Mouse (Mus musculus): ENCODE measurements around the gene Dnah5. TPM values are rescaled to one million over a fixed set of nuclear protein-coding genes. Genes with fewer than 3 reads are reported as not detected.

Gene Dnah5
- total RNA-seq, 1 experiment, result 0.09 TPM

DNA sequence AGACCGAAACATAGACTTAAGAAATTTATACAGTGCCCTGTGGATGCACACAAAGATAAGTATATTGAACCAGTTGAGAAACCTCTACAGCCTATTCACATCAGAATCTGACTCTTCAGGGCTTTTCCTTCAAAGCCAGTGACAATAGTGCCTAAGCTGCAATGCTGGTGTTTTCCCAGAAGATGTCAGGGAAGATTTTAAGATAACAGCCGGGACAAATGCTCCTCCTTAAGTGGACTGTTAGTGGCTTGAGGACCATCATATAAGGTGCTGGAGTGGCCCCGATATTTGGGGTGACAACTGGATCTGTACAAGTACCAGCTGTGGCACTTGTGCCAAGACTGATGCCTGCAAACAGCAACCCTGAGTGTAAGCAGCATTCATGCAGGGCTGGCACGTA, 4.9 kb upstream of the Dnah5 start:
- Histone ChIP-seq H3K27ac (ENCODE audit: insufficient read depth, low read depth, low read length, poor library complexity, severe bottlenecking) (no peak overlapping the region), H3K4me1 (ENCODE audit: control insufficient read depth in 2 of 2, insufficient read depth in 2 of 2, low read length in 2 of 2, poor library complexity in 1 of 2) (no peaks in the 10 kb centered on the region), H3K9me3 (ENCODE audit: control insufficient read depth, insufficient read depth, low read depth, low read length) (no peaks in the 10 kb centered on the region), H3K4me3 (ENCODE audit: insufficient read depth in 1 of 2, low read depth in 1 of 2, low read length in 2 of 2, poor library complexity in 1 of 2, severe bottlenecking in 1 of 2) (no peak overlapping the region), H3K36me3 (ENCODE audit: control insufficient read depth, insufficient read depth, low read length, poor library complexity, severe bottlenecking) (no peaks in the 10 kb centered on the region), H3K9ac (ENCODE audit: insufficient read depth, low read depth, low read length, poor library complexity, severe bottlenecking) (no peak overlapping the region)
- no peak for TF ChIP-seq ZNF384 (IDR thresholded peaks at IDR 0.05; ENCODE audit: low read depth, low read length)
- no peak for TF ChIP-seq HCFC1 (IDR thresholded peaks at IDR 0.05; ENCODE audit: borderline replicate concordance, insufficient read depth, low read length)
- TF ChIP-seq ZC3H11A (IDR thresholded peaks at IDR 0.05; ENCODE audit: borderline replicate concordance, low read depth, low read length), result no peak
- no peak for TF ChIP-seq MAFK (IDR thresholded peaks at IDR 0.05; ENCODE audit: insufficient read depth, low read depth, low read length)
- no peak for TF ChIP-seq CHD2 (IDR thresholded peaks at IDR 0.05; ENCODE audit: low read depth, low read length)
- in situ Hi-C loops (cut with MboI; ENCODE audit: low sequenced_read_pairs in 2 of 2, unreplicated experiment in 2 of 2), result no loop called here
- no peak for DNase-seq (ENCODE audit: low read depth, low spot score)

DNA sequence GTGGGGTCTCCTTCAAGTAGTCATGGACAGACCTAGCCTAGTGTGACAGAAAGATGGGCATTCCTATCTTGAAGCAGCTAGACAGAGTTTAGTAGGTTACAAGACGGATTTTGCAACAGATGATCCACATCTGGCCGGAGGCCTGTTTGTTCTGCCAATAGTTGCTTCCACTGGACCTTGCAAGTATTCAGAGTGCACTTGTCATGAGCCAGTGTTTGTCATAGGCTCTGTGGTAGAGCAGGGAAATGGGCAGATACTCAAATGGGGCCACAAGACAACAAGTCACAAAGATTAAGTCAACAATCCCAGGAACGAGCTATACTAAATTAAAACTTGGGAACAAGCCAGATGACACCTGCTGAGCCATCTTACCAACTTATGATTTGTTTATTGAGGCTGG, 1.1 kb downstream of the Dnah5 start:
- Histone ChIP-seq H3K9me3 (ENCODE audit: control insufficient read depth, insufficient read depth, low read depth, low read length) (no peaks in the 10 kb centered on the region), H3K36me3 (ENCODE audit: control insufficient read depth, insufficient read depth, low read length, poor library complexity, severe bottlenecking) (no peaks in the 10 kb centered on the region), H3K4me3 (ENCODE audit: insufficient read depth in 1 of 2, low read depth in 1 of 2, low read length in 2 of 2, poor library complexity in 1 of 2, severe bottlenecking in 1 of 2) (no peak overlapping the region), H3K27ac (ENCODE audit: insufficient read depth, low read depth, low read length, poor library complexity, severe bottlenecking) (no peak overlapping the region), H3K4me1 (ENCODE audit: control insufficient read depth in 2 of 2, insufficient read depth in 2 of 2, low read length in 2 of 2, poor library complexity in 1 of 2) (no peaks in the 10 kb centered on the region; a peak in 1 of 4 replicates), H3K9ac (ENCODE audit: insufficient read depth, low read depth, low read length, poor library complexity, severe bottlenecking) (no peak overlapping the region)
- TF ChIP-seq MAFK (IDR thresholded peaks at IDR 0.05; ENCODE audit: insufficient read depth, low read depth, low read length) (no peak), HCFC1 (IDR thresholded peaks at IDR 0.05; ENCODE audit: borderline replicate concordance, insufficient read depth, low read length) (no peak), CHD2 (IDR thresholded peaks at IDR 0.05; ENCODE audit: low read depth, low read length) (no peak), ZC3H11A (IDR thresholded peaks at IDR 0.05; ENCODE audit: borderline replicate concordance, low read depth, low read length) (no peak), ZNF384 (IDR thresholded peaks at IDR 0.05; ENCODE audit: low read depth, low read length) (no peak)
- in situ Hi-C loops (cut with MboI; ENCODE audit: low sequenced_read_pairs in 2 of 2, unreplicated experiment in 2 of 2), result no loop called here
- no peak for DNase-seq (ENCODE audit: low read depth, low spot score)

DNA sequence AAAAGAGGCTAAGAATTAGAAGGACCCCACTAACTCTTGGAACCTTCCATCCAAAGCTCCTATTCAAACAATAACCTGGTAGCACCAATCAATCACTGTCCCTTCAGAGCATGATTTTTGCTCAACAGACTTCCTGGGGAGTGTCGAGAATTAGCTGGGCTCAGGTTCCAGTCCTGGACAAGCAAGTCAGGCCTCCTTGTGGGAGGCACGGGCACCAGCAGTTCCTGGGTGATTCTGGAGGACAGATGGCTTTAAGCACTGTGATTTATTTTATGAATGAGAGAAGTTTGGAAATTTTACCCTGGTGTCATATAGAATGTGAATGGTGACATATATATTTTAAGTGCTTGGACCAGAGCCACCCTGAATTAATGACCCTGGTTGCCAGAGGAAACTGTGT, 4.0 kb downstream of the Dnah5 start:
- in situ Hi-C loops (cut with MboI; ENCODE audit: low sequenced_read_pairs in 2 of 2, unreplicated experiment in 2 of 2), result no loop called here
- Histone ChIP-seq H3K9me3 (ENCODE audit: control insufficient read depth, insufficient read depth, low read depth, low read length) (no peaks in the 10 kb centered on the region), H3K4me3 (ENCODE audit: insufficient read depth in 1 of 2, low read depth in 1 of 2, low read length in 2 of 2, poor library complexity in 1 of 2, severe bottlenecking in 1 of 2) (no peak overlapping the region), H3K36me3 (ENCODE audit: control insufficient read depth, insufficient read depth, low read length, poor library complexity, severe bottlenecking) (no peaks in the 10 kb centered on the region), H3K9ac (ENCODE audit: insufficient read depth, low read depth, low read length, poor library complexity, severe bottlenecking) (no peak overlapping the region), H3K27ac (ENCODE audit: insufficient read depth, low read depth, low read length, poor library complexity, severe bottlenecking) (no peak overlapping the region), H3K4me1 (ENCODE audit: control insufficient read depth in 2 of 2, insufficient read depth in 2 of 2, low read length in 2 of 2, poor library complexity in 1 of 2) (no peaks in the 10 kb centered on the region; a peak in 1 of 4 replicates)
- no peak for TF ChIP-seq CHD2 (IDR thresholded peaks at IDR 0.05; ENCODE audit: low read depth, low read length)
- no peak for TF ChIP-seq ZC3H11A (IDR thresholded peaks at IDR 0.05; ENCODE audit: borderline replicate concordance, low read depth, low read length)
- no peak for TF ChIP-seq MAFK (IDR thresholded peaks at IDR 0.05; ENCODE audit: insufficient read depth, low read depth, low read length)
- no peak for TF ChIP-seq HCFC1 (IDR thresholded peaks at IDR 0.05; ENCODE audit: borderline replicate concordance, insufficient read depth, low read length)
- DNase-seq (ENCODE audit: low read depth, low spot score), result no peak

DNA sequence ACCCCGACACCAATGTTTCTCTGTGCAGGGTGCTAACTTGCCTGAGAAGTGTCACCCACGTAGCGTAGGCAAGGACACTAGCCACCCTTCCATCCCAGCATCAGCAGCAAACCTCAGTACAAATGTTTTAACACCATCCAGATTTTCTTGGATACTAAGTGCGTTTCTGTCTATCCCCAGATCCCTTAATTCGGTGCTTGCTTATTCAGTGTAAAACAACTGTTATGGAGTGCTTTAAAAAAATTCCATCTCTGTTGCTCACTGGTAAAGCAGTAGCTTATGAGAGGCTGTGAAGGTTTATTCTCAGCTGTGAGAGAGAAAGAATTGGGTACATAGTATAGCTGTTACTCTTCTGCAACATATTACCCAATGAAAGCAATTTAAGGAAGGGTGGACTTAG, 9.5 kb downstream of the Dnah5 start:
- in situ Hi-C loops (cut with MboI; ENCODE audit: low sequenced_read_pairs in 2 of 2, unreplicated experiment in 2 of 2), result no loop called here
- Histone ChIP-seq H3K27ac (ENCODE audit: insufficient read depth, low read depth, low read length, poor library complexity, severe bottlenecking) (no peak overlapping the region), H3K4me1 (ENCODE audit: control insufficient read depth in 2 of 2, insufficient read depth in 2 of 2, low read length in 2 of 2, poor library complexity in 1 of 2) (no peaks in the 10 kb centered on the region; a peak in 1 of 4 replicates), H3K4me3 (ENCODE audit: insufficient read depth in 1 of 2, low read depth in 1 of 2, low read length in 2 of 2, poor library complexity in 1 of 2, severe bottlenecking in 1 of 2) (no peak overlapping the region), H3K9me3 (ENCODE audit: control insufficient read depth, insufficient read depth, low read depth, low read length) (no peaks in the 10 kb centered on the region), H3K9ac (ENCODE audit: insufficient read depth, low read depth, low read length, poor library complexity, severe bottlenecking) (no peak overlapping the region), H3K36me3 (ENCODE audit: control insufficient read depth, insufficient read depth, low read length, poor library complexity, severe bottlenecking) (no peaks in the 10 kb centered on the region)
- DNase-seq (ENCODE audit: low read depth, low spot score), result no peak
- TF ChIP-seq HCFC1 (IDR thresholded peaks at IDR 0.05; ENCODE audit: borderline replicate concordance, insufficient read depth, low read length) (no peak), CHD2 (IDR thresholded peaks at IDR 0.05; ENCODE audit: low read depth, low read length) (no peak), MAFK (IDR thresholded peaks at IDR 0.05; ENCODE audit: insufficient read depth, low read depth, low read length) (no peak), ZC3H11A (IDR thresholded peaks at IDR 0.05; ENCODE audit: borderline replicate concordance, low read depth, low read length) (no peak)

DNA sequence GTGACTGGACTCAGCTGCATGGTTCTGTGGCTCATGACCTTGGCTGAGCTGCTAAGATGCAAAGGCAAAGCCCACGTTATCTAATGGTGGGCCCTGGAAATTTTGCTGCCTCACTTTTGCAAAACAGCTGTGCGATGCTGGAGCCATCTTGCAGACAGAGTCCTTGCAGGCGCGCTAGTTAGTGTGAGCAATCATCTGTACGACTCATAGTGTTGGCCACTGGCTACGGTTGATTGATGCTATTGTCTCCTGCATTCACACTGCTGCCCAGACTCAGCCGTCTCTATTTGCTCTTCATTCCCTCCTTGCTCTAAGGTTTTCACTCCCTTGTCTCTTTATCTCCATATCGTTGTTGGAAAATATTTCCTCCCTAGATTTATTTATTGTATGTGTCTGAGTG, 12.8 kb downstream of the Dnah5 start:
- Histone ChIP-seq H3K4me3 (ENCODE audit: insufficient read depth in 1 of 2, low read depth in 1 of 2, low read length in 2 of 2, poor library complexity in 1 of 2, severe bottlenecking in 1 of 2) (no peak overlapping the region), H3K27ac (ENCODE audit: insufficient read depth, low read depth, low read length, poor library complexity, severe bottlenecking) (no peak overlapping the region), H3K36me3 (ENCODE audit: control insufficient read depth, insufficient read depth, low read length, poor library complexity, severe bottlenecking) (no peaks in the 10 kb centered on the region), H3K4me1 (ENCODE audit: control insufficient read depth in 2 of 2, insufficient read depth in 2 of 2, low read length in 2 of 2, poor library complexity in 1 of 2) (no peaks in the 10 kb centered on the region), H3K9me3 (ENCODE audit: control insufficient read depth, insufficient read depth, low read depth, low read length) (no peaks in the 10 kb centered on the region), H3K9ac (ENCODE audit: insufficient read depth, low read depth, low read length, poor library complexity, severe bottlenecking) (no peak overlapping the region)
- TF ChIP-seq CHD2 (IDR thresholded peaks at IDR 0.05; ENCODE audit: low read depth, low read length) (no peak), MAFK (IDR thresholded peaks at IDR 0.05; ENCODE audit: insufficient read depth, low read depth, low read length) (no peak), HCFC1 (IDR thresholded peaks at IDR 0.05; ENCODE audit: borderline replicate concordance, insufficient read depth, low read length) (no peak), ZNF384 (IDR thresholded peaks at IDR 0.05; ENCODE audit: low read depth, low read length) (no peak), ZC3H11A (IDR thresholded peaks at IDR 0.05; ENCODE audit: borderline replicate concordance, low read depth, low read length) (no peak)
- DNase-seq (ENCODE audit: low read depth, low spot score), result no peak
- in situ Hi-C loops (cut with MboI; ENCODE audit: low sequenced_read_pairs in 2 of 2, unreplicated experiment in 2 of 2), result no loop called here
